Mouse (Mus musculus) stomach, postnatal 0 days (tissue): Measurements from ENCODE around the gene Unc50.

Experiments used
- CTCF ChIP-seq: IDR thresholded peaks from 2 replicates; pipeline ENCODE4 v1.5.1; 2016; ENCODE audit warnings: antibody characterized with exemption, low read depth, mild to moderate bottlenecking, moderate library complexity
- EP300 ChIP-seq: optimal IDR thresholded peaks from 2 replicates; pipeline ENCODE3; 2016; ENCODE audit warnings: antibody characterized with exemption

DNA sequence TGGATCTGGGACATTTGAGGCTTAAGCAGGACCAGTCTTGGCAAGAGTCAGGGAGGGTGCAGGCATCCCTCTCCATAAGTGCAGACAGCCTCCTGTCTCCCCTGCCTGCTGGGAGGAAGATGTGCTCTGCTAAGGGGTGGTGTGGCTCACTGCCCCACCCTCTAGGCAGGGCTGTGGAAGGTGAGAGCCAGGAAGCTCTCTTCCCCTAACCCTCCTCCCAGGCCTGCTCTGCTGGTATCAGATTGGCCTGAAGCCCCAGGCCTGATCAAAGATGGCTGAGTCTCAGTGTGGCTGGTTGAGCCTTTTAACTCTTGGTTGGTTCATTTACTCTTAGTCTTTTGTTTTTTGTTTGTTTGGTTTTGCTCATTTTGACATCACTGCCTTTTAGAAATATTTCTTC, 20.3 kb upstream of the Unc50 start:
- TF ChIP-seq CTCF (no peak), EP300 (no peak)
